Mouse (Mus musculus): ENCODE results near the gene Il2rg.

GRCm38 (mm10) chrX:101300427-101301030 lies 32.5 kb upstream of the Il2rg start:
- no peak for TF ChIP-seq CTCF (IDR thresholded peaks at IDR 0.05; ENCODE audit: low read depth)
- TF ChIP-seq EP300 (IDR thresholded peaks at IDR 0.05; ENCODE audit: low read depth) = no peak

All from heart, postnatal 0 days (tissue).